Mouse (Mus musculus) cerebellum, adult 18-20 months (tissue): ENCODE measurements around the gene Ang.

Experiments
- DNase-seq, 2 experiments: peaks; one replicate each; pipeline ENCODE4 v3.0.0; 2021

Ang gene

DNA sequence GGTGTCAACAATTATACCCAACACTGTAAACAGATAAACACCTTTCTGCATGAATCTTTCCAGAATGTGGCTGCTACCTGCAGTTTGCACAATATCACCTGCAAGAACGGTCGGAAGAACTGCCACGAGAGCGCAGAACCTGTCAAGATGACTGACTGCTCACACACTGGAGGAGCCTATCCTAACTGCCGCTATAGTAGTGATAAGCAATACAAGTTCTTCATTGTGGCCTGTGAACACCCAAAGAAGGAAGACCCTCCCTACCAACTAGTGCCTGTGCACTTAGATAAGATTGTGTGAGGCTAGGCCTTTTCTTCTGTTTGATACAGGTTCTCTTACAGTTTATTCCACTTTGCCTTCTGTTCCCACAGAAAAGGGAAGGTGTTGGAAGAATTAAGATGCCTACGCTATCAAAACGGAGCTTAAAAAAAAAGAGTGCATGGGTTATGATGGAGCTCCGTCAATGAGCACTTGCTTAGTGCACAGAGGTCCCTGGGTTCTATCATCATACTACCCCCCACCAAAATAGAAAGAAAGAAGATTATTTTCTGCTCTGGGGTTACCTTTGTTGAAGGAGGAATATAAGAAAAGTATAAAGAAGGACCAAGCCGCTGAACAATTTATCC lies 39.5 kb downstream of the Ang start:
- DNase-seq = no peak

DNA sequence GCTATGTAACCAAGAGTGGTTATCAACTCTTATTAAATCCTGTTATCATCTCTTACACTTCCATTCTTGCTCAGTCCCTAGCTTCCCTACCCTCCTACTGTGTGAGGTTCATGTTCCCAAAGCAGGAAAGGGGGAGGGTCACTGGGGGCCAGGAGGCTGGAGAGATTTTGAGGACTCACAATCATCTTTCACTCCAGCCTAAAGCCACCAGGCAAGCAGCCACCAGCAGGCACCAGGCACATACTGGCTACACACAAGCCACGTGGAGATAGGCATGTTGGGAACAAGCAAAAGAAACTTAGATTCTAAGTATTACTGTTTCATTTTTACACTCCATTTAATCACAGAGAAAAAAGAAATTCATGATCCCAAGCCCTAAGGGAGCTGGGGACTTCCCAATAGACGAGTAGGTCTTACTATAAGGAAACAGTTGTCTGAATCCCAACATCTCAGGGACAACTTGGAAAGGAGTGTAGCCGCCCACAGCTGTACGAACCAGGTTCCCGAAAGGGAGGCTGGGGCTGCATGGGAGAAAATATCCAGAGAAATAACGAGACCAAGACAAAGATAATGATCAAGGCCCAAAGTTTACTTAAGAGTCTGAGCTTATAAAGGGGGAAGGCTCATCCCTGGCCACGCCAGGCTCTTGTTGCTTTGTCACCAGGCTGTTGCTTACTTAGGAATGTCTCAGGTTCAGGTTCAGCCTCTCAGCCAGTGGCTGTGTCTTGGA lies 40.3 kb downstream of the Ang start:
- DNase-seq = no peak

DNA sequence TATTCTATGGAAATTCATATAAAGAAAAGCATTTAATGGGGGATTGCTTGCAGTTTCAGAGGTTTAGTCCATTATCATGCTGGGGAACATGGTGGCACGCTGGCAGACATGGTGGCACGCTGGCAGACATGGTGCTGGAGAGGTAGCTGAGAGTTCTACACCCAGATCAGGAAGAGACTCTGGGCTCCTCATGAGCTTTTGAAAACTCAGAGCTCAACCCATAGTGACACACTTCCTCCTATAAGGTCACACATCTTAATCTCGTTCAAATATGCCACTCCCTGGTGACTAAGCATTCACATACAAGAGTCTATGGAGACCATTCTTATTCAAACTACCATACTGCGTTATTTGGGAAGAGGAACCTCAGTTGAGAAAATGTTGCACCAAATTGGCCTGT lies 41.4 kb downstream of the Ang start:
- DNase-seq = no peak

DNA sequence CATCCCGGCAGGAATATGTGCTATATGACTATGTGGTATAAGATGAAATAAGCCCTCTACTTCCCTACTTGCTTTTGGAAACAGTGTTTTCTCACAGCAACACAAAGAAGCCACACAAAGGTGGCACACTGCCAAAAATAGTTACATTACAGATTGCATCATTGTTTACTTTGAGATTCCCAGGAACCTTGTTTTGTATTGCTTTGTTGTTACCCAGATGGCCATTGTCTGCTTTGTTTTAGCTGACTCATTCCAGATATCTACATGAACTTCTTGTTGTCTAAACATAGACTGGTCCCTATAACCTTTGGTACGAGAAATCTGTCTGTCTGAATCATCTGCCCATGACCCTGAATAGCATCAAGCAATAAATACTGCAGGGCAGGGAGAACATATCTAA lies 49.4 kb downstream of the Ang start:
- DNase-seq = no peak

GRCm38 (mm10) chr14:51142119-51142518 lies 51.2 kb downstream of the Ang start:
- no peak for DNase-seq

GRCm38 (mm10) chr14:51142568-51142967 lies 51.6 kb downstream of the Ang start:
- DNase-seq = no peak

- DNase-seq = no peak
These were observed 52.3 kb downstream of the Ang start for GRCm38 (mm10) chr14:51143287-51143686.

DNA sequence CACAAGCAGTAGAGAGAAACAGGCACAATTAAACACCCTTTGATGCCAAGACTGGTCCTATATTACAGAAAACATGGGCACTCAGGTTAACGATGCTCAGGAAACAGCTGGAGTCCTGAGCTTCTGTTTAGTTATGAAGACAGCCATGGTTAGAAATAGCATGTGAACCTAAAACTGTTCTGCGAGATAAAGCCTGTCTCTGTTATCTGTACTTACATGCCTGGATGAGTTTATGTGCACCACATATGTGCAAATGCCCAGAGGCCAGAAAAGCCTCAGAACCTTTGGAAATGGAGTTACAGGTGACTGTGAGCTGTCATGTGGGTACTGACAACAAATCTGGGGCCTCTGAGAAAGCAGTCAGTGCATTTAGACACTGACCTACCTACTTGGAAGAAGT lies 53.0 kb downstream of the Ang start:
- no peak for DNase-seq

- no peak for DNase-seq
These were observed 53.5 kb downstream of the Ang start for GRCm38 (mm10) chr14:51144451-51144850.

DNA sequence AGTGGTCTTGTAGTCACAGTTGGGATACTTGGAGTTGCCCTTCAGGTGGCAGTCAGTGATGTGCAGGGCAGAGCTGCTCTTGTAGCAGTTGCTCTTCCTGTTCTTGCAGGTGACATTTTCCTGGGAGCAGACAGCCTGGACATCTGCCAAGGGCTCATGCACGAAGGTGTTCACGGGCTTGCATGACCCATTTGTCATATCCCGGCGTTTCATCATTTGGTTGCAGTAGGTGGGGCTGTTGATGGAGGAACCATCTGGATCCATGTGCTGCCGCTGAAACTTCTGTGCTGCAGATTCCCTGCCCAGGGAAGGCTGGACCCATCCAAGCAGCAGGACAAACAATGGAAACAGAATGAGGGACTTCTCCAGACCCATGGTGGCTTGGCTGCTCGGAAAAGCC lies 54.6 kb downstream of the Ang start:
- no peak for DNase-seq

GRCm38 (mm10) chr14:51146685-51147084 lies 55.7 kb downstream of the Ang start, which contains the start of gene Rnase1:
Rnase1 (minus strand) TSS chr14:51146785.
- DNase-seq = no peak

GRCm38 (mm10) chr14:51148006-51148405 lies 57.1 kb downstream of the Ang start:
- no peak for DNase-seq

DNA sequence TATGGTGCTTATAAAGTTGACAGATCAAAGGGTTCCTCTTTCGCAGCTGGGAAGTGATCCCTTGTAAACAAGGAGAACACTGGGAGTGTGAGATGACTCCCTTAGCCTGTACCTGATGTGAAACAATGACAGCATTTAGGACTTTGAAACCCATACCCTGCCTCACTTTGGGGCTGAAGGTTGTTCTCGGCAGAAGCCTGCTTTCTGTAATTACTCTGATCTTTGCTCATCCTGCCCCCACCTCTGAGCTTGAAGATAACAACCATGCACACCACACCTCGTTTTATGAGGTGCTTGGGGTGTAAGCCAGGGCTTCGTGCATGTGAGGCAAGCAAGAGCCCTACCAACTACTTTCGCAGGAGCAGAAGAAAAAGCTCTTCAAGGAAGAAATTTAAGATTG lies 58.2 kb downstream of the Ang start:
- no peak for DNase-seq

- DNase-seq = no peak
These were observed 59.4 kb downstream of the Ang start for GRCm38 (mm10) chr14:51150206-51150831.
